Mouse (Mus musculus) megakaryocyte-erythroid progenitor cell, adult 5-6 weeks (primary cell): ENCODE measurements around the gene Fat2. TPM values are rescaled to one million over a fixed set of nuclear protein-coding genes. Genes with fewer than 3 reads are reported as not detected.

Source experiments
- ATAC-seq: replicated peaks from 2 replicates; pipeline ENCODE4 v1.8.0; 2016; ENCODE audit warnings: mild to moderate bottlenecking, inconsistent platforms; ENCODE audit not compliant: severe bottlenecking, poor library complexity, low FRiP score, low TSS enrichment
- total RNA-seq, 2 experiments: library from RNA; stranded (forward) in 1 of 2; stranded (reverse) in 1 of 2; fragments of 200-1000, 215-1000 nt in 1 of 2; fragments of >200 nt in 1 of 2; fragmentation: Nextera tagmentation in 1 of 2; gene quantifications; 2 replicates each; pipeline ENCODE4 v1.2.3; 2014 to 2017

Fat2 gene
- not detected in 2 replicates for total RNA-seq (2014; fragmentation: Nextera tagmentation)
- total RNA-seq (2017): not detected in 2 replicates

- ATAC-seq: no peak
Observed at GRCm38 (mm10) chr11:55336101-55336891, at the start of gene Fat2. Gene Fat2, minus strand, starts transcription at chr11:55336564.

GRCm38 (mm10) chr11:55383463-55384045, 47.2 kb upstream of the Fat2 start:
- no peak for ATAC-seq

GRCm38 (mm10) chr11:55380908-55381307, 44.5 kb upstream of the Fat2 start:
- ATAC-seq: peak; percentile 60; the same call in 1 of the 2 replicates

GRCm38 (mm10) chr11:55378371-55378770, 42.0 kb upstream of the Fat2 start:
- ATAC-seq: no peak

- ATAC-seq: no peak
Observed at GRCm38 (mm10) chr11:55373838-55374237, 37.5 kb upstream of the Fat2 start.

- no peak for ATAC-seq
Observed at GRCm38 (mm10) chr11:55373373-55373772, 37.0 kb upstream of the Fat2 start.

GRCm38 (mm10) chr11:55372001-55372400, 35.6 kb upstream of the Fat2 start:
- no peak for ATAC-seq

GRCm38 (mm10) chr11:55369093-55369471, 32.7 kb upstream of the Fat2 start:
- no peak for ATAC-seq

GRCm38 (mm10) chr11:55368388-55369092, 32.2 kb upstream of the Fat2 start:
- ATAC-seq: no peak

GRCm38 (mm10) chr11:55367783-55368182, 31.4 kb upstream of the Fat2 start:
- ATAC-seq: no peak

- no peak for ATAC-seq
Observed at GRCm38 (mm10) chr11:55365840-55366239, 29.5 kb upstream of the Fat2 start.

GRCm38 (mm10) chr11:55365242-55365641, 28.9 kb upstream of the Fat2 start:
- no peak for ATAC-seq

GRCm38 (mm10) chr11:55364662-55365061, 28.3 kb upstream of the Fat2 start:
- ATAC-seq: no peak

- no peak for ATAC-seq
Observed at GRCm38 (mm10) chr11:55358094-55358783, 21.9 kb upstream of the Fat2 start.

- no peak for ATAC-seq
Observed at GRCm38 (mm10) chr11:55356846-55357245, 20.5 kb upstream of the Fat2 start.

GRCm38 (mm10) chr11:55341961-55342371, 5.6 kb upstream of the Fat2 start:
- ATAC-seq: no peak

GRCm38 (mm10) chr11:55340789-55341188, 4.4 kb upstream of the Fat2 start:
- ATAC-seq: no peak

GRCm38 (mm10) chr11:55337032-55337769, 837 bp upstream of the Fat2 start:
- ATAC-seq: no peak
